Mouse (Mus musculus): ENCODE measurements around the gene Pxylp1.

DNA sequence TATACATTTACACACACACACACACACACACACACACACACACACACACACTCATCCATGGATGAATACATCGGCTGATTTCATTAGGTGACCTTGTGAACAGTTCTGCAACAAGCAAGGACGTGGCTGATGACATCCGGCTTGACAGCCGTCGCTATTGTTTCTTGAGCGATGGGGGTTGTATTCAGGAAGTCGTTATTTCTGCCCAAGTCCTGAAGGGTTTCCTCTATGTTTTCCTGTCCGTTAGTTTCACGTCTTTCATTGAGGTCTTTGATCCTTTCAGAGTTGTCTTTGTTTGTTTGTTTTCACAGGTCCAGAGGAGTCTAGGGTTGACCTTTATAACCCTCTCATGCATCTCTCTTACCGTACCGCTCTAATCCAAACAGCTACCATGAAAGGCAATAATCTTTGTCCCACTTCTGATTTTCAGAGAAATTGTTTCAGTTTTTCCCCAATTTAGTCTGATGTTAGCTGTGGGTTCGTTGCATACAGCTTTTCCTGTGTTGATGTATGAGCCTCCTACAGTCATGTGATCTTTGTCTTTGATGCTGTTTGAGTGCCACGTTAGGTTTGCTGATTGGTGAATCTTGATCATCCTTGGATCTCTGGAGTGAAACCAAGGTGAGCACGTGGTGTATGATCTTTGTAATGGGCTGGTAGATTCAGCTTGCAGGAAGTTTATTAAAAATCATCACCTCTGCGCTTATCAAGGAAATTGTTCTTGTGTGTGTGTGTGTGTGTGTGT is 43.3 kb upstream of the Pxylp1 start:
- TF ChIP-seq ZNF384 (IDR thresholded peaks at IDR 0.05; ENCODE audit: low read depth, low read length) (no peak), MAFK (IDR thresholded peaks at IDR 0.05; ENCODE audit: insufficient read depth, low read depth, low read length) (no peak)

All from ES-E14 (cell line).